Mouse (Mus musculus): ENCODE results near the gene Ankle1. TPM values are rescaled to one million over a fixed set of nuclear protein-coding genes. Genes with fewer than 3 reads are reported as not detected.

The Ankle1 gene
- polyA plus RNA-seq, 1 experiment from 2014 or later = 51.6 TPM

GRCm38 (mm10) chr8:71451777-71452176, 46.0 kb downstream of the Ankle1 start:
- Histone ChIP-seq H3K27me3 (ENCODE audit: low read depth, poor library complexity, severe bottlenecking) (no peaks in the 10 kb centered on the region), H3K36me3 (peaks cover 6% of the 10 kb centered on the region), H3K9me3 (replicated peaks) (0 out of 2 replicates have a peak, but pooled peaks cover 3% of the 10 kb centered on the region), H3K4me1 (0 out of 2 replicates have a peak, but pooled peaks cover under 1% of the 10 kb centered on the region), H3K4me3 (no peak overlapping the region), H3K27ac (replicated peaks) (no peak overlapping the region)
- DNase-seq (ENCODE audit: low spot score) = peak; percentile 9
- WGBS = 60% methylated on average over 11 of the region's 11 CpGs

GRCm38 (mm10) chr8:71452669-71453068, 46.9 kb downstream of the Ankle1 start:
- 0 out of 2 replicates have a peak, but pooled peaks cover 5% of the 10 kb centered on the region for H3K27me3 ChIP-seq (ENCODE audit: low read depth, poor library complexity, severe bottlenecking)
- DNase-seq (ENCODE audit: low spot score) = peak; percentile 10

GRCm38 (mm10) chr8:71454668-71455067, 48.9 kb downstream of the Ankle1 start:
- no peak for DNase-seq (ENCODE audit: low spot score)
- Histone ChIP-seq H3K4me1 (0 out of 2 replicates have a peak, but pooled peaks cover 15% of the 10 kb centered on the region), H3K4me3 (no peak overlapping the region), H3K9me3 (replicated peaks) (no peaks in the 10 kb centered on the region), H3K27me3 (ENCODE audit: low read depth, poor library complexity, severe bottlenecking) (0 out of 2 replicates have a peak, but pooled peaks cover 7% of the 10 kb centered on the region), H3K27ac (replicated peaks) (no peak overlapping the region), H3K36me3 (peaks cover 35% of the 10 kb centered on the region)
- 82% methylated on average over 8 of the region's 8 CpGs for WGBS

More at GRCm38 (mm10) chr8:71452669-71453068, 46.9 kb downstream of the Ankle1 start:
- Histone ChIP-seq H3K4me3 (no peak overlapping the region), H3K27ac (replicated peaks) (no peak overlapping the region), H3K36me3 (peaks cover 15% of the 10 kb centered on the region), H3K9me3 (replicated peaks) (0 out of 2 replicates have a peak, but pooled peaks cover 3% of the 10 kb centered on the region), H3K4me1 (0 out of 2 replicates have a peak, but pooled peaks cover 6% of the 10 kb centered on the region)
- 96% methylated on average over 2 of the region's 2 CpGs for WGBS

- peaks cover 20% of the 10 kb centered on the region; the same call in 1 of the 2 replicates for H3K27me3 ChIP-seq (ENCODE audit: low read depth, poor library complexity, severe bottlenecking)
- 38% methylated on average over 22 of the region's 22 CpGs for WGBS
- H3K4me1 ChIP-seq = peaks cover 22% of the 10 kb centered on the region
- H3K4me3 ChIP-seq = peak overlapping the region; percentile 20
- no peaks in the 10 kb centered on the region for H3K9me3 ChIP-seq (replicated peaks)
- no peak overlapping the region for H3K27ac ChIP-seq (replicated peaks)
- DNase-seq (ENCODE audit: low spot score) = no peak
- peaks cover 56% of the 10 kb centered on the region for H3K36me3 ChIP-seq
Observed at GRCm38 (mm10) chr8:71456906-71457305, 51.1 kb downstream of the Ankle1 start.

GRCm38 (mm10) chr8:71457659-71458270, 52.0 kb downstream of the Ankle1 start:
- no peak overlapping the region for H3K27ac ChIP-seq (replicated peaks)
- 83% methylated on average over 20 of the region's 20 CpGs for WGBS
- no peak overlapping the region for H3K4me3 ChIP-seq
- peaks cover 27% of the 10 kb centered on the region for H3K27me3 ChIP-seq (ENCODE audit: low read depth, poor library complexity, severe bottlenecking)
- H3K4me1 ChIP-seq = peaks cover 31% of the 10 kb centered on the region
- H3K36me3 ChIP-seq = peaks cover 56% of the 10 kb centered on the region
- no peaks in the 10 kb centered on the region for H3K9me3 ChIP-seq (replicated peaks)
- no peak for DNase-seq (ENCODE audit: low spot score)

Other genes starting within 250 kb of the Ankle1 start
- gene Myo9b, start 133.3 kb upstream of the Ankle1 start, polyA plus RNA-seq (2016; fragmentation: Nextera tagmentation; extraction: Ambion mirVana) = 24.6 and 25.3 TPM in 2 replicates
- 60.8 and 61.4 TPM in 2 replicates for gene Haus8, start 133.1 kb upstream of the Ankle1 start, polyA plus RNA-seq (2016; fragmentation: Nextera tagmentation; extraction: Ambion mirVana)
- gene Use1, start 39.2 kb upstream of the Ankle1 start, polyA plus RNA-seq (2016; fragmentation: Nextera tagmentation; extraction: Ambion mirVana) = 68.5 and 74.3 TPM in 2 replicates
- gene Ocel1, start 34.7 kb upstream of the Ankle1 start, polyA plus RNA-seq (2016; fragmentation: Nextera tagmentation; extraction: Ambion mirVana) = 4.9 and 6.1 TPM in 2 replicates
- gene Nr2f6, start 24.1 kb upstream of the Ankle1 start, polyA plus RNA-seq (2016; fragmentation: Nextera tagmentation; extraction: Ambion mirVana) = 74.7 and 110 TPM in 2 replicates
- gene Ushbp1, start 10.2 kb upstream of the Ankle1 start, polyA plus RNA-seq (2016; fragmentation: Nextera tagmentation; extraction: Ambion mirVana) = 5.0 and 6.3 TPM in 2 replicates
- 112 TPM in 2 replicates for gene Babam1, start 9.1 kb upstream of the Ankle1 start, polyA plus RNA-seq (2016; fragmentation: Nextera tagmentation; extraction: Ambion mirVana)
- 75.0 and 78.3 TPM in 2 replicates for gene Abhd8, start 57.6 kb downstream of the Ankle1 start, polyA plus RNA-seq (2016; fragmentation: Nextera tagmentation; extraction: Ambion mirVana)
- 230 and 238 TPM in 2 replicates for gene Mrpl34, start 58.9 kb downstream of the Ankle1 start, polyA plus RNA-seq (2016; fragmentation: Nextera tagmentation; extraction: Ambion mirVana)
- 131 and 141 TPM in 2 replicates for gene Dda1, start 63.2 kb downstream of the Ankle1 start, polyA plus RNA-seq (2016; fragmentation: Nextera tagmentation; extraction: Ambion mirVana)
- 3.0 and 3.4 TPM in 2 replicates for gene Ano8, start 80.0 kb downstream of the Ankle1 start, polyA plus RNA-seq (2016; fragmentation: Nextera tagmentation; extraction: Ambion mirVana)
- 20.0 and 21.8 TPM in 2 replicates for gene Gtpbp3, start 82.1 kb downstream of the Ankle1 start, polyA plus RNA-seq (2016; fragmentation: Nextera tagmentation; extraction: Ambion mirVana)
- gene Plvap, start 105.7 kb downstream of the Ankle1 start, polyA plus RNA-seq (2016; fragmentation: Nextera tagmentation; extraction: Ambion mirVana) = 39.4 and 45.2 TPM in 2 replicates
- gene Ccdc194, start 119.7 kb downstream of the Ankle1 start, polyA plus RNA-seq (2016; fragmentation: Nextera tagmentation; extraction: Ambion mirVana) = 0.14 and 0.28 TPM in 2 replicates
- 8.6 and 9.3 TPM in 2 replicates for gene Bst2, start 131.4 kb downstream of the Ankle1 start, polyA plus RNA-seq (2016; fragmentation: Nextera tagmentation; extraction: Ambion mirVana)
- gene Mvb12a, start 136.9 kb downstream of the Ankle1 start, polyA plus RNA-seq (2016; fragmentation: Nextera tagmentation; extraction: Ambion mirVana) = 62.1 and 62.9 TPM in 2 replicates
- gene Tmem221, start 152.9 kb downstream of the Ankle1 start, polyA plus RNA-seq (2016; fragmentation: Nextera tagmentation; extraction: Ambion mirVana) = 0.14 TPM in 2 replicates
- gene Nxnl1, start 160.6 kb downstream of the Ankle1 start, polyA plus RNA-seq (2016; fragmentation: Nextera tagmentation; extraction: Ambion mirVana) = not detected in 2 replicates
- gene Slc27a1, start 162.9 kb downstream of the Ankle1 start, polyA plus RNA-seq (2016; fragmentation: Nextera tagmentation; extraction: Ambion mirVana) = 21.5 and 27.0 TPM in 2 replicates
- 248 and 261 TPM in 2 replicates for gene Pgls, start 186.2 kb downstream of the Ankle1 start, polyA plus RNA-seq (2016; fragmentation: Nextera tagmentation; extraction: Ambion mirVana)
- 4.5 and 5.4 TPM in 2 replicates for gene Fam129c, start 191.6 kb downstream of the Ankle1 start, polyA plus RNA-seq (2016; fragmentation: Nextera tagmentation; extraction: Ambion mirVana)
- 51.2 and 52.8 TPM in 2 replicates for gene Colgalt1, start 205.0 kb downstream of the Ankle1 start, polyA plus RNA-seq (2016; fragmentation: Nextera tagmentation; extraction: Ambion mirVana)

All from midbrain, embryonic 10.5 days (tissue).